Mouse (Mus musculus) bone marrow macrophage, adult 2 months (primary cell): ENCODE results near the gene Mcm5.

Source experiments
- CTCF ChIP-seq: IDR thresholded peaks from 2 replicates; pipeline ENCODE4 v1.5.1; 2012; ENCODE audit warnings: low read depth, mild to moderate bottlenecking, low read length, moderate library complexity
- POLR2A ChIP-seq: IDR thresholded peaks from 2 replicates; pipeline ENCODE4 v1.6.1; 2012; ENCODE audit warnings: mild to moderate bottlenecking, low read depth, low read length, borderline replicate concordance

- TF ChIP-seq CTCF (no peak), POLR2A (no peak)
Observed at GRCm38 (mm10) chr8:75078851-75079250, 30.5 kb upstream of the Mcm5 start.
